Mouse (Mus musculus): ENCODE measurements around the gene Gpatch1. TPM values are rescaled to one million over a fixed set of nuclear protein-coding genes. Genes with fewer than 3 reads are reported as not detected.

Gene Gpatch1
- polyA plus RNA-seq, 1 experiment: 2.3 TPM

- no peak for TF ChIP-seq CTCF (IDR thresholded peaks at IDR 0.05; ENCODE audit: control insufficient read depth, insufficient read depth, insufficient replicate concordance, low read depth, low read length)
- TF ChIP-seq POLR2A (IDR thresholded peaks at IDR 0.05; ENCODE audit: control insufficient read depth, low read depth, low read length): peak; percentile 45; the same call in 1 of the 2 replicates
- peak overlapping the region; percentile 93 for H3K4me3 ChIP-seq (ENCODE audit: control insufficient read depth, low read depth, low read length)
- peaks cover 12% of the 10 kb centered on the region for H3K4me1 ChIP-seq (ENCODE audit: control insufficient read depth, insufficient read depth, low read length)
- peak overlapping the region; percentile 84 for H3K27ac ChIP-seq (ENCODE audit: control insufficient read depth, insufficient read depth, low read depth, low read length)
- H3K36me3 ChIP-seq (ENCODE audit: control insufficient read depth, insufficient read depth, low read length): no peaks in the 10 kb centered on the region
- no peaks in the 10 kb centered on the region for H3K27me3 ChIP-seq (ENCODE audit: control insufficient read depth, insufficient read depth, low read length)
Observed at GRCm38 (mm10) chr7:35234361-35235245, 83.6 kb downstream of the Gpatch1 start.

GRCm38 (mm10) chr7:35233861-35234260, 84.4 kb downstream of the Gpatch1 start:
- no peak overlapping the region for H3K27ac ChIP-seq (ENCODE audit: control insufficient read depth, insufficient read depth, low read depth, low read length)
- peaks cover 12% of the 10 kb centered on the region for H3K4me1 ChIP-seq (ENCODE audit: control insufficient read depth, insufficient read depth, low read length)
- TF ChIP-seq POLR2A (IDR thresholded peaks at IDR 0.05; ENCODE audit: control insufficient read depth, low read depth, low read length) (no peak), CTCF (IDR thresholded peaks at IDR 0.05; ENCODE audit: control insufficient read depth, insufficient read depth, insufficient replicate concordance, low read depth, low read length) (no peak)
- no peaks in the 10 kb centered on the region for H3K27me3 ChIP-seq (ENCODE audit: control insufficient read depth, insufficient read depth, low read length)
- no peaks in the 10 kb centered on the region for H3K36me3 ChIP-seq (ENCODE audit: control insufficient read depth, insufficient read depth, low read length)
- peak overlapping the region; percentile 93 for H3K4me3 ChIP-seq (ENCODE audit: control insufficient read depth, low read depth, low read length)

GRCm38 (mm10) chr7:35232796-35233455, 85.3 kb downstream of the Gpatch1 start:
- TF ChIP-seq CTCF (IDR thresholded peaks at IDR 0.05; ENCODE audit: control insufficient read depth, insufficient read depth, insufficient replicate concordance, low read depth, low read length): no peak
- no peak for TF ChIP-seq POLR2A (IDR thresholded peaks at IDR 0.05; ENCODE audit: control insufficient read depth, low read depth, low read length)
- no peak overlapping the region for H3K27ac ChIP-seq (ENCODE audit: control insufficient read depth, insufficient read depth, low read depth, low read length)
- H3K36me3 ChIP-seq (ENCODE audit: control insufficient read depth, insufficient read depth, low read length): no peaks in the 10 kb centered on the region
- H3K4me3 ChIP-seq (ENCODE audit: control insufficient read depth, low read depth, low read length): no peak overlapping the region
- H3K4me1 ChIP-seq (ENCODE audit: control insufficient read depth, insufficient read depth, low read length): peaks cover 12% of the 10 kb centered on the region
- H3K27me3 ChIP-seq (ENCODE audit: control insufficient read depth, insufficient read depth, low read length): no peaks in the 10 kb centered on the region

- Histone ChIP-seq H3K36me3 (ENCODE audit: control insufficient read depth, insufficient read depth, low read length) (no peaks in the 10 kb centered on the region), H3K4me3 (ENCODE audit: control insufficient read depth, low read depth, low read length) (no peak overlapping the region), H3K27ac (ENCODE audit: control insufficient read depth, insufficient read depth, low read depth, low read length) (no peak overlapping the region), H3K4me1 (ENCODE audit: control insufficient read depth, insufficient read depth, low read length) (peaks cover 9% of the 10 kb centered on the region), H3K27me3 (ENCODE audit: control insufficient read depth, insufficient read depth, low read length) (no peaks in the 10 kb centered on the region)
- TF ChIP-seq POLR2A (IDR thresholded peaks at IDR 0.05; ENCODE audit: control insufficient read depth, low read depth, low read length) (no peak), CTCF (IDR thresholded peaks at IDR 0.05; ENCODE audit: control insufficient read depth, insufficient read depth, insufficient replicate concordance, low read depth, low read length) (peak; percentile 38; the same call in 1 of the 2 replicates)
Observed at GRCm38 (mm10) chr7:35230333-35230732, 87.9 kb downstream of the Gpatch1 start.

Other genes with a start within 250 kb of the Gpatch1 start
- 1.7 and 2.6 TPM in 2 replicates for gene Cebpa, start 199.1 kb downstream of the Gpatch1 start, polyA plus RNA-seq (2012; rRNA removed)
- gene Slc7a10, start 132.1 kb downstream of the Gpatch1 start, polyA plus RNA-seq (2012; rRNA removed): 0.61 and 0.64 TPM in 2 replicates
- 0.67 and 0.70 TPM in 2 replicates for gene Lrp3, start 102.9 kb downstream of the Gpatch1 start, polyA plus RNA-seq (2012; rRNA removed)
- 4.3 and 5.2 TPM in 2 replicates for gene Rhpn2, start 15.7 kb upstream of the Gpatch1 start, polyA plus RNA-seq (2012; rRNA removed)
- 3.1 and 4.0 TPM in 2 replicates for gene Faap24, start 78.4 kb upstream of the Gpatch1 start, polyA plus RNA-seq (2012; rRNA removed)
- 95.0 and 104 TPM in 2 replicates for gene Cep89, start 78.6 kb upstream of the Gpatch1 start, polyA plus RNA-seq (2012; rRNA removed)
- 0.37 and 0.47 TPM in 2 replicates for gene Slc7a9, start 130.4 kb upstream of the Gpatch1 start, polyA plus RNA-seq (2012; rRNA removed)
- 19.0 and 24.1 TPM in 2 replicates for gene Tdrd12, start 219.3 kb upstream of the Gpatch1 start, polyA plus RNA-seq (2012; rRNA removed)
- gene Nudt19, start 237.9 kb upstream of the Gpatch1 start, polyA plus RNA-seq (2012; rRNA removed): 4.9 and 5.7 TPM in 2 replicates